Comparison of ENCODE assay signal across 9 mouse cellular contexts in genomic region chrX:103741215-103742056, GRCm38 (mm10).
DNase-seq lines count a peak whose midpoint lies in the region; ATAC-seq and TF ChIP-seq lines count a peak whose summit lies in the region.
"Had no signal": no experiment of that assay in that cellular context is flagged by ENCODE, and none has a peak within 500 bp of the region (broad histone marks: within the 10 kb centered on the region; RNA-seq: fewer than 3 reads in every experiment).

No protein-coding gene starts in this region.

- H3K9ac ChIP-seq in kidney, postnatal 0 days (ENCODE audit: low read depth, low read length), result no peak overlapping the region
- H3K9ac ChIP-seq in midbrain, embryonic 11.5 days (ENCODE audit: low read length), result no peak overlapping the region

- no peak overlapping the region for H3K4me2 ChIP-seq in kidney, postnatal 0 days (ENCODE audit: low read length)
- no peak overlapping the region for H3K4me2 ChIP-seq in midbrain, embryonic 11.5 days

- DNase-seq in 3134 (ENCODE audit: extremely low read depth, insufficient read length, low spot score) (peak; percentile 0), adipocyte (ENCODE audit: low spot score) (peak; percentile 2)
- peak; percentile 35 to 43 for DNase-seq in gastrocnemius, postnatal 36 days
- DNase-seq in kidney, postnatal 0 days (ENCODE audit: low spot score), result peak; percentile 32
- no peak for DNase-seq in right cerebral cortex, postnatal 25 days
- no peak for DNase-seq in midbrain, embryonic 11.5 days (ENCODE audit: low spot score, missing footprints)
- DNase-seq in embryo, embryonic 9.5 days (ENCODE audit: extremely low spot score), result no peak
- DNase-seq in B cell, adult 2 months, result no peak

- peak; percentile 43; the same call in 1 of the 2 replicates for ATAC-seq in kidney, postnatal 0 days (replicated peaks; ENCODE audit: low FRiP score, low read depth)
- no peak for ATAC-seq in midbrain, embryonic 11.5 days (ENCODE audit: low FRiP score)

- H3K27me3 ChIP-seq in kidney, postnatal 0 days (ENCODE audit: insufficient read depth, low read length), result no peaks in the 10 kb centered on the region
- peaks cover 53% of the 10 kb centered on the region for H3K27me3 ChIP-seq in midbrain, embryonic 11.5 days (ENCODE audit: control insufficient read depth, insufficient read depth, low read length)

- 54% methylated on average over 12 of the region's 13 CpGs for WGBS in kidney, postnatal 0 days
- WGBS in midbrain, embryonic 11.5 days, result 71% methylated on average over 11 of the region's 13 CpGs

- peak overlapping the region; percentile 36; the same call in 1 of the 2 replicates for H3K27ac ChIP-seq in kidney, postnatal 0 days
- no peak overlapping the region for H3K27ac ChIP-seq in midbrain, embryonic 11.5 days (ENCODE audit: low read depth, low read length)

- H3K9me3 ChIP-seq in kidney, postnatal 0 days (replicated peaks; ENCODE audit: low read length), result no peaks in the 10 kb centered on the region
- H3K9me3 ChIP-seq in midbrain, embryonic 11.5 days (ENCODE audit: control insufficient read depth, low read length), result no peaks in the 10 kb centered on the region

- intact Hi-C loops in gastrocnemius, postnatal 36 days (cut with DNase I), result no loop called here

- no peak for TF ChIP-seq CTCF in kidney, postnatal 0 days (IDR thresholded peaks at IDR 0.05; ENCODE audit: low read depth)

- H3K4me1 ChIP-seq in kidney, postnatal 0 days (replicated peaks; ENCODE audit: insufficient read depth, low read length), result no peaks in the 10 kb centered on the region
- peaks cover 8% of the 10 kb centered on the region for H3K4me1 ChIP-seq in midbrain, embryonic 11.5 days (ENCODE audit: control insufficient read depth, insufficient read depth, low read length)

- no peaks in the 10 kb centered on the region for H3K36me3 ChIP-seq in kidney, postnatal 0 days (ENCODE audit: insufficient read depth, low read length)
- H3K36me3 ChIP-seq in midbrain, embryonic 11.5 days (ENCODE audit: control insufficient read depth, insufficient read depth, low read length), result no peaks in the 10 kb centered on the region

- no peak overlapping the region for H3K4me3 ChIP-seq in kidney, postnatal 0 days (replicated peaks; ENCODE audit: low read depth, low read length)
- H3K4me3 ChIP-seq in midbrain, embryonic 11.5 days (ENCODE audit: low read depth, low read length), result no peak overlapping the region
- H3K4me3 ChIP-seq: erythroblast, embryonic 14.5 days had no signal

Comparison
In these comparisons a context has a peak if more than half of its experiments do, and no peak if none do; other contexts are left out.
1. DNase-seq: peak in 3134 (single experiment), adipocyte (single experiment), gastrocnemius, postnatal 36 days (2 of 2) and kidney, postnatal 0 days (single experiment); none in right cerebral cortex, postnatal 25 days (single experiment), midbrain, embryonic 11.5 days (single experiment), embryo, embryonic 9.5 days (single experiment) and B cell, adult 2 months (0 of 2).